Mouse (Mus musculus) kidney, embryonic 15.5 days (tissue): ENCODE measurements at regions not wholly inside any gene's neighbourhood (a gene's known extent, or its start where the extent isn't known, plus 50 kb on each side); places are given as distances from the start of the nearest gene placed in this dataset.

Source experiments
- ATAC-seq: fragments of 200-750 bp; cut with Nextera tagmentation; replicated peaks from 2 replicates; pipeline ENCODE4 v1.8.0; 2017; ENCODE audit warnings: moderate TSS enrichment; ENCODE audit not compliant: low FRiP score
- H3K27ac ChIP-seq: fragments of 300-500 bp; sonication (generic); 2 replicates; pipeline ENCODE4 v1.5.1; 2015; ENCODE audit warnings: mild to moderate bottlenecking, inconsistent platforms
- H3K27me3 ChIP-seq: fragments of 300-500 bp; sonication (generic); 2 replicates; pipeline ENCODE4 v1.6.1; 2015; ENCODE audit warnings: inconsistent platforms
- H3K36me3 ChIP-seq: fragments of 300-500 bp; sonication (generic); 2 replicates; pipeline ENCODE4 v1.6.1; 2015; ENCODE audit warnings: inconsistent platforms
- H3K4me1 ChIP-seq: fragments of 300-500 bp; sonication (generic); 2 replicates; pipeline ENCODE4 v1.6.1; 2015; ENCODE audit warnings: inconsistent platforms
- H3K4me2 ChIP-seq: fragments of 300-500 bp; sonication (generic); 2 replicates; pipeline ENCODE4 v1.6.1; 2015; ENCODE audit warnings: moderate library complexity, mild to moderate bottlenecking, inconsistent platforms
- H3K4me3 ChIP-seq: fragments of 300-500 bp; sonication (generic); replicated peaks from 2 replicates; pipeline ENCODE4 v1.5.1; 2015; ENCODE audit warnings: mild to moderate bottlenecking, inconsistent platforms
- H3K9ac ChIP-seq: fragments of 300-500 bp; sonication (generic); 2 replicates; pipeline ENCODE4 v1.6.1; 2015; ENCODE audit warnings: mild to moderate bottlenecking, inconsistent platforms
- H3K9me3 ChIP-seq: fragments of 300-500 bp; sonication (generic); replicated peaks from 2 replicates; pipeline ENCODE4 v1.6.1; 2016; ENCODE audit warnings: inconsistent platforms
- WGBS: fragments of 180-500 bp; shearing (Covaris S2); methylation state at CpG from one replicate; pipeline ENCODE4 v1.1.7; 2015; ENCODE audit warnings: mixed read lengths; 5-methylcytosine and 5-hydroxymethylcytosine counted together

DNA sequence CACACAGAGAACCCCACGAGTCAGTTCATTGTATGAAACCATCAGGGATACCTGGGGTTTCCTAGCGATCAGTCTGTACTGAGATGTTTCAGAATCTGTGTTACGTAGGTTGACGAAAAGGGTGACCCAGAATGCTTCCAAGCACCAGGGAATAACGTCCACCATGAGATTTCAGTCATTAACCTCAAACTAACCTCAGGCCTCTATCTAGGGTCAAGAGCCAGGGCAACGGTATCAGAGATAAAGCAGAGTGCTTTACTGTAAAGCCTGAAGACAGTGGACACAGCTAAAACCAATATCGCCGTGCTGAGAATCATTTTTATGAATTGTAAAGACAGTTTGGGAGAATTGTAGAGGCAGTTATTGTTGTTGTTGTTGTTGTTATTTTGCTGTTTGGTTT is 52.9 kb upstream of the Errfi1 start:
- Histone ChIP-seq H3K27ac (0 out of 2 replicates have a peak overlapping the region, but pooled peaks have one; percentile 85), H3K4me1 (peaks cover 47% of the 10 kb centered on the region), H3K4me2 (no peak overlapping the region), H3K4me3 (no peak overlapping the region), H3K9me3 (no peaks in the 10 kb centered on the region), H3K9ac (no peak overlapping the region), H3K27me3 (no peaks in the 10 kb centered on the region), H3K36me3 (no peaks in the 10 kb centered on the region)
- ATAC-seq = no peak
- 84% methylated on average over 8 of the region's 8 CpGs for WGBS

DNA sequence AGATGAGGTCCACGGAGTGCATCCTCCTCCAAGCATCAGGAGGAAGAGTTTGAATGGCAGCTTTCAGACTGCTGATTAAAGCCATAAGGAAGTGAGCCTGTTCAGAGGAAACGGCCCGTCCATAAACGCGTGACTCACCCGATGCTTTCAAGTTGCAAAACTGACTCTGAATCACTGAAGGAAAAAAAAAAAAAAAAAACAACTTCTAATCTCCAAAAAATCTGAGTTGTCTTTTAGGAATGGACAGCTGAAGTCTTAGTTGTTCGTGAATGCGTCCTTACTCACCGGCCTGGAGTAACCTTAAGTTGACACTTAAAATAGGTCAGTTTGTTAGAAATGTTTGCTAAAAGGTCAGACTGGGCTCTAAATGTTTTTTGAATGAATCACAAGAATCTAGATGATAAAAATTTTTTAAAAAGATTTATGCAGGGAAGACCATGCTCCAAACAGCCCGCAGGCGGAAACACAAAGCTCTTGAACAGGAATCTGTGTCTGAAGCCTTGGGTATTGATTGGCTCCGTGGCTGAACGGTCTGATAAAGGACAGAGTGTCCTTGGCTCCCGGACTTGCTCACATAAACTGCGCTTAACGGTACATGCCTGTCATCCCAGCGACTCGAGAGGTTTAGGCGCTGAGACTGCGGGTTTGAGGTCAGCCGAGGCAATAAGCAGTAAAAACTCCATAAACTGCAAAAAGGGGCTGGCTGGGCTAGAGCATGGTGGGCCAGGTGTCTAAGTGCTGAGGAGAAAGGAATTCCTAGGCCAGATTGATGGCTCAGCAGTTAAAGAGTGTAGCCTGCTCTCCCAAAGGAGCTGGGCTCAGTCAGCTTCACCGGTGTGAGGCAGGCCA is 53.9 kb upstream of the Errfi1 start:
- Histone ChIP-seq H3K4me3 (no peak overlapping the region), H3K36me3 (no peaks in the 10 kb centered on the region), H3K4me1 (peaks cover 42% of the 10 kb centered on the region), H3K27ac (peak overlapping the region; percentile 85), H3K9ac (no peak overlapping the region), H3K9me3 (no peaks in the 10 kb centered on the region), H3K4me2 (peak overlapping the region; percentile 33; the same call in 1 of the 2 replicates), H3K27me3 (no peaks in the 10 kb centered on the region)
- no peak; the same call in 1 of the 2 replicates for ATAC-seq
- WGBS = 14% methylated on average over 22 of the region's 22 CpGs

DNA sequence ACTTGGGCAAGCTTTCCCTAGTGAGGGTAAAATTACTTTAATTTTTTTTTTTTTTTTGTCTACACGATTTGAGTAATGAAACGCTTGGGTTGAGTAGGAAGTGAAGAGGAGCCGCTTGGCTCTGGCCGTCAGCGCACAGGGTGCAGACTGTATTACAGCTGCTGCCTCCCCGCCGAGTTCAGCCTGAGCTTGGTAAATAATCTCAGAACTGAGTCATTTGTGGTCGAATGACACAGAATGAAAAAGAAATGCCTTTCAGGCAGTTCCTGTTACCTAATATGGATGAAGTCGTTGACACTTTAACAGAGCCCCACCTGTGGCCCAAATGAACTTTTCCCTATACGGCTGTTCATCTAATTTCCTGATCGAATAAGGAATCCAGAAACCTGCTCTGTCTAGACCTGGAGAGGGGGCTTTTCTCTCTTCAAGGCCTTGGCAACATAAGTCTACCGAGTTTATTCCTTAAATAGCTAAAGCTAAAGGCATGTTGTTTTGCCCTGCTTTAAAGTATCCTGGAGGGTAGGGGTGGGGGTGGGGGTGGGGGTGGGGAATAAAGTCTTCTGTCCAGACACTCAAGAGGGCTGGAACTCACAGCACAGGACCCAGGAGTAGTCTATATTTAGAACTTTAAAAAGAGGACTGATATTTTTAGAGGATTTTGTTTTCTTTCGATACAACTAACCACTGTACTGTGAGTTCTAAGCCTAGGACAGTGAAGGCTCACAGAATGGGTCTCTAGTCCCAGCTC is 54.8 kb upstream of the Errfi1 start:
- Histone ChIP-seq H3K4me3 (no peak overlapping the region), H3K4me2 (peak overlapping the region; percentile 33), H3K36me3 (no peaks in the 10 kb centered on the region), H3K9ac (no peak overlapping the region), H3K27me3 (no peaks in the 10 kb centered on the region), H3K4me1 (peaks cover 41% of the 10 kb centered on the region), H3K9me3 (no peaks in the 10 kb centered on the region), H3K27ac (peak overlapping the region; percentile 85)
- WGBS = 13% methylated on average over 13 of the region's 13 CpGs
- peak; percentile 54; the same call in 1 of the 2 replicates for ATAC-seq

DNA sequence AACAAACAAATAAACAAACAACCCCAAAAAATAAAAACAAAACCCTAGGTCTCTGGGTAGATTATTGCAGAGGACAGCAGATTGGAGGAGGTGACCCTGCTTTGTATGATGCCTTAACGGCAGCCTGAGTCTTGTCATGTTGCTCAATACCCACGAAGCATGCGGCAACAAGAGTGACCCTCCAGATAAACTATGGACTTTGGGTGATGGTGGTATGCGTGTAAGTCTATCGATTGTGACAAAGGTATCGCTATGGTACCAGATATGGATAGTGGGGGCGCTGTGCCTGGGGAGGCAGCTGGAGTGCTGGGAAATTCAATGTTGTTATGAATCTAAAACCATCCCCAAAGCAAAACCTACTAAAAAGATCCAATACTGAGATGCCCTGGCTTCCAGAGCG is 55.4 kb upstream of the Errfi1 start:
- Histone ChIP-seq H3K36me3 (no peaks in the 10 kb centered on the region), H3K4me3 (no peak overlapping the region), H3K9ac (no peak overlapping the region), H3K4me1 (peaks cover 35% of the 10 kb centered on the region), H3K27ac (peak overlapping the region; percentile 85), H3K27me3 (no peaks in the 10 kb centered on the region), H3K9me3 (no peaks in the 10 kb centered on the region), H3K4me2 (peak overlapping the region; percentile 33)
- no peak for ATAC-seq
- 87% methylated on average over 8 of the region's 8 CpGs for WGBS

DNA sequence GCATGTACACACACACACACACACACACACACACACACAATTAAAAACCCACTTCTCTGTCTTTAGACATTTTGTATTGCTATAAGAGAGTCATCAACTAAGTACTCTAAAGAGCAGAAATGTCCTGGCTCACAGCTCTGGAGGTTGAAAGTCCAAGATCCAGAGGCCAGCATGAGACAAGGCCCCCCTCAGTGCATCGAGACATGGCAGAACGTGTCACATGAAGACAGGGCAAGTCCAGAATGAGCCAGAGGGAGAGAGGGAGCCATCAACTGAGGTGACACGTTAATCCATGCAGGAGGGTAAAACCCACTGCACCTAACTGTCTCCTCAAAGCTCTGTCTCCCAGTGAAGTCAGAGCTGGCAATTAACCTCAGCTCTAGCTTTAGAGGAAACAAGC is 56.7 kb upstream of the Errfi1 start:
- H3K4me2 ChIP-seq = no peak overlapping the region
- H3K9me3 ChIP-seq = no peaks in the 10 kb centered on the region
- WGBS = 80% methylated on average over 3 of the region's 3 CpGs
- peaks cover 35% of the 10 kb centered on the region for H3K4me1 ChIP-seq
- H3K36me3 ChIP-seq = no peaks in the 10 kb centered on the region
- H3K27me3 ChIP-seq = no peaks in the 10 kb centered on the region
- no peak for ATAC-seq
- no peak overlapping the region for H3K27ac ChIP-seq
- H3K9ac ChIP-seq = no peak overlapping the region
- H3K4me3 ChIP-seq = no peak overlapping the region

DNA sequence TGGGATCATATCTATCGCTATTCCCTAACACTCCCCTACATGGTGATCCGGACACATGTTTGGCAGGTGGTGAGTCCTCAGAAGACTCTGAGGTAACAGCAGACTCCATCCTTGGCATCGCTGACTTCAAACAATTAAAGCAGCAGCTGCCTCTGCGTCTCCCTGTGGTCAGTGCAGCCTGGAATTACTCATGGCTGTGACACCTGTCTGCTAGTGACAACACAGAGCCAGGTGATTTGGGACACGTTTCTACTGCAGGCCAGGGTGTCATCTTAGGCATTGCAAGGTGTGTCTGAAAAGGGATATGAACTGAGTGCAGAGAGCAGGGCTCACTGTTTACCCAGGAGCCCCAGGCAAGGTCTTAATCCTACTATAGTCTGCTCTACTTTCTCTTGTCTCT is 58.8 kb upstream of the Errfi1 start:
- Histone ChIP-seq H3K4me2 (no peak overlapping the region), H3K9ac (no peak overlapping the region), H3K27ac (no peak overlapping the region), H3K36me3 (no peaks in the 10 kb centered on the region), H3K9me3 (no peaks in the 10 kb centered on the region), H3K4me3 (no peak overlapping the region), H3K4me1 (peaks cover 23% of the 10 kb centered on the region), H3K27me3 (no peaks in the 10 kb centered on the region)
- ATAC-seq = no peak
- 65% methylated on average over 5 of the region's 5 CpGs for WGBS

DNA sequence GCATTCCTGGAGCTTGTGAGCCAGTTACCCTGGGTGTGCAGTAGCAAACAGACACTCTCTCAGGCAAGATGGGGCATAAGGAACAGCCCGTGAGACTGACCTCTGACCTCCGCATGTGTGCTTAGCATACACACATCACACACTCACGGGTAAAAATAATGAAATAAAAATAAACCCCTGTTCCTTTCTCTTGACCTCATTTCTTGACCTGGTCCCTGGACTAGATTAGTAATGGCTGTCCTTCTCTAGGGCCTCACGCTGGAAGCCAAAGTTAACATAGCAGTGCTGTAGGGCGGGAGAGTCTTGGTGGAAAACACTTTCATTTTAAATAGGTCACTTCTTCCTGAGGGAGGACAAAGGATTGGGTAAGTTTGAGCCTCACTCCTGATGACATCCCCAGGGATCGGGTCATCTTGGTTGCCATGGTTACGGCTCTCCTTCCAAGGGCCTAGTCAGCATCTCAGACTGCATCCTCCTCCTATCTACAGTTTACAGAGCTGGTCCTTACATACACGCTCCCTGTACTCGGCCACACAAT is 59.4 kb upstream of the Errfi1 start:
- H3K9me3 ChIP-seq = no peaks in the 10 kb centered on the region
- H3K4me2 ChIP-seq = no peak overlapping the region
- H3K36me3 ChIP-seq = no peaks in the 10 kb centered on the region
- no peak overlapping the region for H3K9ac ChIP-seq
- no peak overlapping the region for H3K4me3 ChIP-seq
- H3K4me1 ChIP-seq = peaks cover 18% of the 10 kb centered on the region
- no peak for ATAC-seq
- H3K27ac ChIP-seq = no peak overlapping the region
- WGBS = 57% methylated on average over 9 of the region's 9 CpGs
- H3K27me3 ChIP-seq = no peaks in the 10 kb centered on the region

DNA sequence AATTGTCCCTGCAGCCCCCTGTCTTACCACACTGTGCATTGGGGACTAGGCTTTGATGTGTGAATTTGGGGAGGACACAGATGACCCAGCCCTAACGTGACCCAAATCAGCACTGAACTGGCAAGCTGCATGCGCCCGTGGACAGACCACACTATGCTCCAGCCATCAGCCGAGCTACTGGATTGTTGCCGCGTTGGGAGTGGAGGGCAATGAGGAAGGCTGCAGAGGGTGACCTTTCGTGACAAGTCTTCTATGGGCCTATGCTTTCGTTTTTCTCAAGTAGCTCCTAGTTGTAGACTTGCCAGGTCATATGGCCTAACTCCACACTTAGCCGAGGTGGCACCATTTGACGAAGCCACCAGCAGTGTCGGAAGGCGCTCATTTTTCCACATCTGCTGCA is 60.6 kb upstream of the Errfi1 start:
- H3K27me3 ChIP-seq = no peaks in the 10 kb centered on the region
- no peak overlapping the region for H3K4me3 ChIP-seq
- no peaks in the 10 kb centered on the region for H3K36me3 ChIP-seq
- H3K9me3 ChIP-seq = no peaks in the 10 kb centered on the region
- no peak overlapping the region for H3K27ac ChIP-seq
- no peak for ATAC-seq
- no peak overlapping the region for H3K4me2 ChIP-seq
- 83% methylated on average over 12 of the region's 12 CpGs for WGBS
- no peak overlapping the region for H3K9ac ChIP-seq
- H3K4me1 ChIP-seq = peaks cover 6% of the 10 kb centered on the region

DNA sequence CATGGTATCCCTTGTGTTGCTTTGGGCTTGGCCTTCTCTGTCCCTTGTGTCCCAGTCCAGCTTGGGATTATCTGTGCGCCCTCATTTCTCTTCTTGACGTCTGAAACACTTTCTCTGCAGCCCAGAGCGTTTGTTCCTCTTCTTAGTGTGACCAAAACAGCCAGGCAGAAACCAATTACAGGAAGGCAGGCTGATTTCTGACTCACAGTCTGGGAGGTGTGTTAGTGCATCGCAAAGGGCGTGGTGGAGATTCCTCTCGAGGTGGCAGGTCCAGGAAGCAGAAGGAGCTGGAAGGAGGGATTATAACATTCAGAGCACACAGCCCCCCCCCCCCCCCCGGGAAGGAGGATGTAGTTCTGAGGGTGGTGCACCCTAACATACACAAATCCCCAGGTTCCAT is 64.6 kb upstream of the Errfi1 start:
- Histone ChIP-seq H3K9me3 (no peaks in the 10 kb centered on the region), H3K4me2 (no peak overlapping the region), H3K4me1 (peaks cover 21% of the 10 kb centered on the region), H3K36me3 (no peaks in the 10 kb centered on the region), H3K9ac (no peak overlapping the region), H3K27ac (no peak overlapping the region), H3K27me3 (no peaks in the 10 kb centered on the region), H3K4me3 (no peak overlapping the region)
- 54% methylated on average over 7 of the region's 7 CpGs for WGBS
- no peak for ATAC-seq

DNA sequence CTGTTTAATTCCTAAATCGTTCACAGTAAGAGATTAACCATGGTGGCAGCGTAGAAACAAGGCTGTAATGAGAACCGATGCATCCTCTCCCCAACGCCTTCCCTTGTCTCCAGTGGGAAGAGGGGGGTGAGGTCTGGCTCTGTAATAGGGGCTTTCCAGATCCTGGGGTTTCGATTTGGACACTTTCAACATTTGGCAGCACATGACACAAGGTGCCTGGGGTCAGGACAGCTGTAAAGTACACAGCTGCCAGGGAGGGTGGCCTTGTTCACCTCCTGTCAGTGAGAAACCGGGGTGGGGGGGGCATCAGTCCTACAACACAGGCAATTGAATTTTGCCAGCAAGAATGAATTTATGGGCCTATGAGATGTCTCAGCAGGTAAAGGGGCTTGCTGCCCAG is 66.6 kb upstream of the Errfi1 start:
- WGBS = 47% methylated on average over 6 of the region's 6 CpGs
- peaks cover 22% of the 10 kb centered on the region for H3K4me1 ChIP-seq
- ATAC-seq = no peak
- no peaks in the 10 kb centered on the region for H3K27me3 ChIP-seq
- no peak overlapping the region for H3K4me2 ChIP-seq
- H3K27ac ChIP-seq = 0 out of 2 replicates have a peak overlapping the region, but pooled peaks have one; percentile 14
- no peak overlapping the region for H3K9ac ChIP-seq
- H3K36me3 ChIP-seq = no peaks in the 10 kb centered on the region
- no peak overlapping the region for H3K4me3 ChIP-seq
- H3K9me3 ChIP-seq = no peaks in the 10 kb centered on the region

DNA sequence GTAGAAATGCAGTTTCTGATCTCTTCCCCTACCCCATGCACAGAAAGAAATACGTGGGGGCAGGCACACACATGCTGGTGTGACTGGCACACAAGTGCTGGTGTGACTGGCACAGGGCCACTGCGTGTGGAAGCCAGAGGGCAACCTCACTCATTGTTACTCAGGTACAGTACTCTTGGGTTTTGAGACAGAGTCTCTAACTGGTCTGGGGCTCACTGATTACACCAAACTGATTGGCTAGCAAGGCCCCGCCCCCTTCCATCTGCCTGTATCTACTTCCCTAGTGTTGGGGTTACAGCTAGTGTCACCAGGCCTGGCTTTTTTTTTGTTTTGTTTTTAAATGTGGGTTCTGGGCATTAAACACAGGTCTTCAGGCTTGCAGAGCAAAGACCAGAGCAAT is 67.1 kb upstream of the Errfi1 start:
- Histone ChIP-seq H3K27me3 (no peaks in the 10 kb centered on the region), H3K9me3 (no peaks in the 10 kb centered on the region), H3K4me1 (peaks cover 22% of the 10 kb centered on the region), H3K27ac (0 out of 2 replicates have a peak overlapping the region, but pooled peaks have one; percentile 14), H3K36me3 (no peaks in the 10 kb centered on the region), H3K9ac (no peak overlapping the region), H3K4me2 (no peak overlapping the region), H3K4me3 (no peak overlapping the region)
- no peak for ATAC-seq
- WGBS = 80% methylated on average over 3 of the region's 3 CpGs
